Mouse (Mus musculus) B cell, adult (primary cell): ENCODE results near the gene Oca2. TPM values are rescaled to one million over a fixed set of nuclear protein-coding genes. Genes with fewer than 3 reads are reported as not detected.

Experiments
- total RNA-seq: library from RNA; stranded (reverse); gene quantifications from 4 replicates; pipeline ENCODE4 v1.2.4, GENCODE M21; 2023; ENCODE audit not compliant: inconsistent age

Oca2 gene
- total RNA-seq = not detected in 4 replicates

GRCm38 (mm10) chr7:56239543-56239942 lies at the start of gene Oca2:
Gene Oca2 (plus strand): TSS chr7:56239760.

Other genes with a start within 250 kb of the Oca2 start
- 0.16 to 0.36 TPM in 2 of 4 replicates, not detected in the others for gene Nipa1, start 219.8 kb upstream of the Oca2 start, total RNA-seq
- gene Herc2, start 189.6 kb upstream of the Oca2 start, total RNA-seq = 74.4 to 88.3 TPM (median 79.5 TPM) in 4 replicates